Mouse (Mus musculus) intestine, embryonic 16.5 days (tissue): ENCODE results near the gene Hsd17b11. TPM values are rescaled to one million over a fixed set of nuclear protein-coding genes. Genes with fewer than 3 reads are reported as not detected.

ENCODE experiments used
- ATAC-seq: fragments of 200-750 bp; cut with Nextera tagmentation; 2 replicates; pipeline ENCODE4 v1.8.0; 2017; ENCODE audit warnings: moderate TSS enrichment, moderate library complexity
- H3K27ac ChIP-seq: fragments of 300-500 bp; sonication (generic); 2 replicates; pipeline ENCODE4 v1.5.1; 2014; ENCODE audit warnings: mild to moderate bottlenecking, low read length
- H3K27me3 ChIP-seq: fragments of 300-500 bp; sonication (generic); replicated peaks from 2 replicates; pipeline ENCODE4 v1.6.1; 2014; ENCODE audit warnings: low read length, control low read depth, mixed read lengths; ENCODE audit not compliant: control insufficient read depth, insufficient read depth
- H3K36me3 ChIP-seq: fragments of 300-500 bp; sonication (generic); 2 replicates; pipeline ENCODE4 v1.6.1; 2014; ENCODE audit warnings: low read length, control low read depth; ENCODE audit not compliant: control insufficient read depth, insufficient read depth
- H3K4me1 ChIP-seq: fragments of 300-500 bp; sonication (generic); 2 replicates; pipeline ENCODE4 v1.6.1; 2014; ENCODE audit warnings: low read length, control low read depth, mixed read lengths; ENCODE audit not compliant: control insufficient read depth, insufficient read depth
- H3K4me2 ChIP-seq: fragments of 300-500 bp; sonication (generic); 2 replicates; pipeline ENCODE4 v1.6.1; 2014; ENCODE audit warnings: low read depth, low read length, control low read depth
- H3K4me3 ChIP-seq: fragments of 300-500 bp; sonication (generic); 2 replicates; pipeline ENCODE4 v1.5.1; 2014; ENCODE audit warnings: mild to moderate bottlenecking, low read length
- H3K9ac ChIP-seq: fragments of 300-500 bp; sonication (generic); 2 replicates; pipeline ENCODE4 v1.6.1; 2014; ENCODE audit warnings: low read depth, low read length
- H3K9me3 ChIP-seq: fragments of 300-500 bp; sonication (generic); 2 replicates; pipeline ENCODE4 v1.6.1; 2016; ENCODE audit warnings: low read length, control low read depth; ENCODE audit not compliant: control insufficient read depth
- WGBS: fragments of 180-500 bp; shearing (Covaris S2); extraction: QIAGEN DNeasy Blood & Tissue Kit; methylation state at CpG from one replicate; pipeline ENCODE4 v1.1.7; 2014; 5-methylcytosine and 5-hydroxymethylcytosine counted together
- microRNA-seq: library from miRNA; unstranded; fragments of <30 nt; microRNA quantifications from one replicate; pipeline ENCODE4, GENCODE M21; 2016
- polyA plus RNA-seq: library from polyadenylated mRNA; unstranded; fragments of >200 nt; fragmentation: Nextera tagmentation; extraction: Ambion mirVana; gene quantifications from 2 replicates; pipeline ENCODE4 v1.2.1, GENCODE M21; 2015

Gene Hsd17b11
- polyA plus RNA-seq, 1 experiment from 2014 or later = 10.6 TPM

- 68% methylated on average over 1 of the region's 1 CpGs for WGBS
- H3K4me3 ChIP-seq = no peak overlapping the region
- ATAC-seq = no peak
- peaks cover 3% of the 10 kb centered on the region; the same call in 1 of the 2 replicates for H3K4me1 ChIP-seq
- H3K36me3 ChIP-seq = no peaks in the 10 kb centered on the region
- no peak overlapping the region for H3K9ac ChIP-seq
- H3K4me2 ChIP-seq = no peak overlapping the region
- H3K27ac ChIP-seq = no peak overlapping the region
- peaks cover 6% of the 10 kb centered on the region; the same call in 1 of the 2 replicates for H3K27me3 ChIP-seq
- H3K9me3 ChIP-seq = no peaks in the 10 kb centered on the region
These were observed 81.9 kb downstream of the Hsd17b11 start for GRCm38 (mm10) chr5:103939856-103940255.

Small RNA genes within 50 kb of the gene (microRNA-seq; reads per million reads assigned to microRNA genes)
- gene Mir5619 = 3.4 reads per million, percentile 9 among the genes with 10 or more reads in this experiment

Other genes starting within 250 kb of the Hsd17b11 start
- 6.7 and 7.3 TPM in 2 replicates for gene Klhl8, start 110.7 kb downstream of the Hsd17b11 start, polyA plus RNA-seq
- gene Hsd17b13, start 44.5 kb downstream of the Hsd17b11 start, polyA plus RNA-seq = 36.9 and 49.5 TPM in 2 replicates
- 61.0 and 61.8 TPM in 2 replicates for gene Nudt9, start 24.4 kb upstream of the Hsd17b11 start, polyA plus RNA-seq
- gene Gm17660, start 55.7 kb upstream of the Hsd17b11 start, polyA plus RNA-seq = not detected in 2 replicates
- 191 and 194 TPM in 2 replicates for gene Sparcl1, start 91.8 kb upstream of the Hsd17b11 start, polyA plus RNA-seq
- not detected in 2 replicates for gene Dspp, start 148.8 kb upstream of the Hsd17b11 start, polyA plus RNA-seq
- gene Dmp1, start 180.7 kb upstream of the Hsd17b11 start, polyA plus RNA-seq = 0.66 and 0.77 TPM in 2 replicates